Mouse (Mus musculus) colon, adult 2 months (tissue): Measurements from ENCODE around the gene Fabp6. TPM values are rescaled to one million over a fixed set of nuclear protein-coding genes. Genes with fewer than 3 reads are reported as not detected.

Source experiments
- polyA plus RNA-seq: library from polyadenylated mRNA; depleted of rRNA; stranded (reverse); fragments of >200 nt; gene quantifications from 2 replicates; pipeline ENCODE4 v1.2.3, GENCODE M21; 2012; rRNA removed

The Fabp6 gene
- polyA plus RNA-seq, result 0.66 and 1.5 TPM in 2 replicates

DNA sequence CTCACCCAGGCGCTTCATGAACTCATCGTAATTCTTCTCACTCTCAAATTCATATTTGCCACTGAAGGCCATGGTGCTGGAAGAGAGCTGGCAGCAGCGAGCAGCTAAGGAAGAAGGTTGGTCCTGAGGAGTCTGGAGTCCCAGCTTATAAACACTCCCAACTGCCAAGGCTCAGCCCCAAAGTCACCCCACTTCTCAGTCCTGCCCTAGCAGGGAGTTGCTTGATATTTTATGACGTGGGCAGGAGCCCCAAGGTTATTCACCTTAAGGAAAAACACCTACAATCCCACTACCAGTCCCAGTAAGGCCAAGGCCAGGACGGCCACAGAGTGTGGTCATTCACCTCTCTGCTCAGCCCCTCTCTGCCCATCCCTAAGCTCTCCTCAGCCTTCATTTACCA is at the start of gene Fabp6:
TSS of gene Fabp6 (minus strand) at position 101 of the 400 bp plus-strand sequence.

GRCm38 (mm10) chr11:43586324-43587090 is 14.8 kb downstream of the Fabp6 start, which contains the start of gene 4933415A04Rik:
Gene 4933415A04Rik (plus strand): TSS chr11:43587040.

Other genes with a start within 250 kb of the Fabp6 start
- gene Pttg1, start 175.3 kb downstream of the Fabp6 start, polyA plus RNA-seq, result 9.9 and 12.9 TPM in 2 replicates
- gene Slu7, start 167.8 kb downstream of the Fabp6 start, polyA plus RNA-seq, result 2.5 and 4.0 TPM in 2 replicates
- 10.4 and 16.8 TPM in 2 replicates for gene C1qtnf2, start 127.3 kb downstream of the Fabp6 start, polyA plus RNA-seq
- gene Ccnjl, start 72.8 kb downstream of the Fabp6 start, polyA plus RNA-seq, result 5.9 and 6.4 TPM in 2 replicates
- 0.23 and 0.37 TPM in 2 replicates for gene 4933415A04Rik, start 14.5 kb downstream of the Fabp6 start, polyA plus RNA-seq
- 12.2 and 13.9 TPM in 2 replicates for gene Pwwp2a, start 80.5 kb upstream of the Fabp6 start, polyA plus RNA-seq
- gene Ttc1, start 146.5 kb upstream of the Fabp6 start, polyA plus RNA-seq, result 6.4 and 6.8 TPM in 2 replicates